Mouse (Mus musculus) effector memory CD4-positive, alpha-beta T cell, adult 7 months (primary cell): ENCODE measurements around the gene 4932414N04Rik. TPM values are rescaled to one million over a fixed set of nuclear protein-coding genes. Genes with fewer than 3 reads are reported as not detected.

ENCODE experiments used
- polyA plus RNA-seq: library from polyadenylated mRNA; unstranded; fragments of 100-300 nt; shearing (Covaris generic); gene quantifications from one replicate; pipeline ENCODE4 v1.2.1, GENCODE M21; 2017

The 4932414N04Rik gene
- not detected for polyA plus RNA-seq

GRCm38 (mm10) chr2:68656186-68656585 is at the start of gene 4932414N04Rik:
4932414N04Rik (plus strand) TSS chr2:68656486.

Other genes starting within 250 kb of the 4932414N04Rik start
- 87.7 TPM for gene Stk39, start 184.2 kb upstream of the 4932414N04Rik start, polyA plus RNA-seq
- not detected for gene 4933409G03Rik, start 74.1 kb upstream of the 4932414N04Rik start, polyA plus RNA-seq
- 6.3 TPM for gene Cers6, start 205.0 kb downstream of the 4932414N04Rik start, polyA plus RNA-seq